ENCODE assay signal across 28 mouse cellular contexts in genomic region chr1:36533546-36533945, GRCm38 (mm10). TPM values are rescaled to one million over a fixed set of nuclear protein-coding genes. Genes with fewer than 3 reads are reported as not detected.
A peak's percentile ranks its signal among the peaks of the same experiment; 100 is the strongest.
DNase-seq lines count a peak whose midpoint lies in the region; ATAC-seq lines count a peak whose summit lies in the region.
"Had no signal": no experiment of that assay in that cellular context is flagged by ENCODE, and none has a peak within 500 bp of the region (broad histone marks: within the 10 kb centered on the region; RNA-seq: fewer than 3 reads in every experiment).

No protein-coding gene starts in this region.

- H3K27ac ChIP-seq in heart, embryonic 14.5 days (replicated peaks in 1 of 2; ENCODE audit: control insufficient read depth in 1 of 2, insufficient read depth in 1 of 2, low read depth in 2 of 2, low read length in 2 of 2), result no peak overlapping the region; a peak in 1 of 4 replicates
- no peak overlapping the region for H3K27ac ChIP-seq in lung, embryonic 16.5 days (ENCODE audit: low read length)
- peak overlapping the region; percentile 51; the same call in 1 of the 2 replicates for H3K27ac ChIP-seq in embryonic facial prominence, embryonic 13.5 days
- H3K27ac ChIP-seq in limb, embryonic 15.5 days, result peak overlapping the region; percentile 18
- H3K27ac ChIP-seq: hindbrain, embryonic 15.5 days; kidney, postnatal 0 days; left cerebral cortex, adult 2 months; neural tube, embryonic 13.5 days had no signal

- no peak for DNase-seq in heart, adult 18-20 months
- no peak for DNase-seq in lung, postnatal 36 days
- no peak for DNase-seq in cerebellum, adult 11 months
- no peak for DNase-seq in adrenal gland, adult 18-20 months (ENCODE audit: low spot score in 2 of 2)
- DNase-seq: adrenal gland, postnatal 14 days; cerebellum, adult 9-11 months; heart, postnatal 4 days; kidney, adult 2 months; lung, adult 2 months; midbrain, embryonic 14.5 days; right cerebral cortex, postnatal 25 days; thymus, postnatal 14 days had no signal

- H3K36me3 ChIP-seq in heart, embryonic 14.5 days (ENCODE audit: control insufficient read depth, insufficient read depth, low read length), result peaks cover 17% of the 10 kb centered on the region
- peaks cover 5% of the 10 kb centered on the region; the same call in 1 of the 2 replicates for H3K36me3 ChIP-seq in lung, embryonic 16.5 days (ENCODE audit: control insufficient read depth, insufficient read depth, low read length)
- peaks cover 19% of the 10 kb centered on the region for H3K36me3 ChIP-seq in embryonic facial prominence, embryonic 13.5 days
- H3K36me3 ChIP-seq in limb, embryonic 15.5 days, result peaks cover 34% of the 10 kb centered on the region
- H3K36me3 ChIP-seq: hindbrain, embryonic 15.5 days had no signal

- H3K9ac ChIP-seq in heart, embryonic 14.5 days (ENCODE audit: low read length), result peak overlapping the region; percentile 49
- H3K9ac ChIP-seq in lung, embryonic 16.5 days (ENCODE audit: low read length), result no peak overlapping the region
- no peak overlapping the region for H3K9ac ChIP-seq in embryonic facial prominence, embryonic 13.5 days
- no peak overlapping the region for H3K9ac ChIP-seq in limb, embryonic 15.5 days
- H3K9ac ChIP-seq: hindbrain, embryonic 15.5 days; neural tube, embryonic 13.5 days had no signal

- no peak overlapping the region for H3K4me2 ChIP-seq in heart, embryonic 14.5 days (ENCODE audit: low read length)
- no peak overlapping the region for H3K4me2 ChIP-seq in lung, embryonic 16.5 days (ENCODE audit: low read depth, low read length)
- no peak overlapping the region for H3K4me2 ChIP-seq in embryonic facial prominence, embryonic 13.5 days
- H3K4me2 ChIP-seq in limb, embryonic 15.5 days, result no peak overlapping the region
- H3K4me2 ChIP-seq: hindbrain, embryonic 15.5 days; liver, embryonic 11.5 days; neural tube, embryonic 13.5 days had no signal

- no peak for ATAC-seq in heart, embryonic 14.5 days (ENCODE audit: insufficient number of reproducible peaks, insufficient read depth, low FRiP score, low read depth)
- peak; percentile 46; the same call in 1 of the 2 replicates for ATAC-seq in lung, embryonic 16.5 days (ENCODE audit: low read depth)
- no peak for ATAC-seq in embryonic facial prominence, embryonic 13.5 days (ENCODE audit: insufficient number of reproducible peaks, insufficient read depth, low FRiP score, low TSS enrichment, low read depth)
- no peak for ATAC-seq in limb, embryonic 15.5 days (ENCODE audit: insufficient number of reproducible peaks, low FRiP score, low TSS enrichment, low read depth)
- ATAC-seq: forebrain, embryonic 14.5 days had no signal

- H3K27me3 ChIP-seq in heart, embryonic 14.5 days (ENCODE audit: control insufficient read depth, insufficient read depth, low read length), result no peaks in the 10 kb centered on the region
- no peaks in the 10 kb centered on the region for H3K27me3 ChIP-seq in lung, embryonic 16.5 days (ENCODE audit: control insufficient read depth, insufficient read depth, low read depth, low read length)
- no peaks in the 10 kb centered on the region for H3K27me3 ChIP-seq in embryonic facial prominence, embryonic 13.5 days
- H3K27me3 ChIP-seq in limb, embryonic 15.5 days, result no peaks in the 10 kb centered on the region
- H3K27me3 ChIP-seq: hindbrain, embryonic 15.5 days; neural tube, embryonic 13.5 days had no signal

- no peaks in the 10 kb centered on the region for H3K9me3 ChIP-seq in heart, embryonic 14.5 days (ENCODE audit: control insufficient read depth, low read length)
- no peaks in the 10 kb centered on the region for H3K9me3 ChIP-seq in lung, embryonic 16.5 days (ENCODE audit: control insufficient read depth, low read length)
- no peaks in the 10 kb centered on the region for H3K9me3 ChIP-seq in embryonic facial prominence, embryonic 13.5 days
- H3K9me3 ChIP-seq in limb, embryonic 15.5 days, result no peaks in the 10 kb centered on the region
- H3K9me3 ChIP-seq: hindbrain, embryonic 15.5 days; neural tube, embryonic 13.5 days had no signal

- WGBS in heart, embryonic 14.5 days, result 53% methylated on average over 6 of the region's 6 CpGs
- 63% methylated on average over 6 of the region's 6 CpGs for WGBS in lung, embryonic 16.5 days
- WGBS in embryonic facial prominence, embryonic 13.5 days, result 71% methylated on average over 6 of the region's 6 CpGs
- 75% methylated on average over 6 of the region's 6 CpGs for WGBS in limb, embryonic 15.5 days

- no peak overlapping the region for H3K4me3 ChIP-seq in heart, embryonic 14.5 days (ENCODE audit: control insufficient read depth in 1 of 2, insufficient read depth in 1 of 2, low read depth in 1 of 2, low read length in 2 of 2)
- H3K4me3 ChIP-seq in lung, embryonic 16.5 days (ENCODE audit: low read length), result no peak overlapping the region
- no peak overlapping the region for H3K4me3 ChIP-seq in embryonic facial prominence, embryonic 13.5 days
- no peak overlapping the region for H3K4me3 ChIP-seq in limb, embryonic 15.5 days
- H3K4me3 ChIP-seq: hindbrain, embryonic 15.5 days; left cerebral cortex, adult 2 months; neural tube, embryonic 13.5 days had no signal

- H3K4me1 ChIP-seq in heart, embryonic 14.5 days (ENCODE audit: control insufficient read depth in 2 of 2, insufficient read depth in 2 of 2, low read length in 2 of 2), result peaks cover 54 to 64% of the 10 kb centered on the region in 2 experiments
- H3K4me1 ChIP-seq in lung, embryonic 16.5 days (replicated peaks; ENCODE audit: control insufficient read depth, insufficient read depth, low read length), result peaks cover 11% of the 10 kb centered on the region
- H3K4me1 ChIP-seq in embryonic facial prominence, embryonic 13.5 days, result peaks cover 13% of the 10 kb centered on the region; the same call in 1 of the 2 replicates
- H3K4me1 ChIP-seq in limb, embryonic 15.5 days, result peaks cover 16% of the 10 kb centered on the region

RNA-seq across cellular contexts. Expression of gene Ankrd23, which starts 3.1 kb away (rescaled TPM):
- polyA plus RNA-seq in heart, embryonic 14.5 days (2014; fragmentation: Nextera tagmentation; extraction: Ambion mirVana), result 18.9 and 19.4 TPM in 2 replicates
- total RNA-seq in heart, adult 18-20 months (2021), result 100 to 1,000 TPM; 315 to 408 TPM
- polyA plus RNA-seq in lung, embryonic 16.5 days (2015; fragmentation: Nextera tagmentation; extraction: Ambion mirVana), result 17.9 and 20.0 TPM in 2 replicates
- 23.7 and 24.1 TPM in 2 replicates for polyA plus RNA-seq in embryonic facial prominence, embryonic 13.5 days (2015; fragmentation: Nextera tagmentation; extraction: Ambion mirVana)
- 19.5 and 20.6 TPM in 2 replicates for polyA plus RNA-seq in limb, embryonic 15.5 days (2015; fragmentation: Nextera tagmentation; extraction: Ambion mirVana)
- 10 to 100 TPM; 10.3 to 10.6 TPM for total RNA-seq in adrenal gland, adult 18-20 months (2021)

RNA-seq across cellular contexts. Expression of gene Gm42417, which starts 5.7 kb away (rescaled TPM):
- polyA plus RNA-seq in heart, embryonic 14.5 days (2014; fragmentation: Nextera tagmentation; extraction: Ambion mirVana), result not detected in 2 replicates
- 100 to 1,000 TPM; 174 to 267 TPM for total RNA-seq in heart, adult 18-20 months (2021)
- 0.29 TPM in 1 of 2 replicates, not detected in the other for polyA plus RNA-seq in lung, embryonic 16.5 days (2015; fragmentation: Nextera tagmentation; extraction: Ambion mirVana)
- polyA plus RNA-seq in embryonic facial prominence, embryonic 13.5 days (2015; fragmentation: Nextera tagmentation; extraction: Ambion mirVana), result not detected in 2 replicates
- polyA plus RNA-seq in limb, embryonic 15.5 days (2015; fragmentation: Nextera tagmentation; extraction: Ambion mirVana), result 0.31 and 0.38 TPM in 2 replicates
- total RNA-seq in adrenal gland, adult 18-20 months (2021), result not detected
- total RNA-seq: left cerebral cortex, adult 2 months; left cerebral cortex, postnatal 36 days; MEL had no signal
- polyA plus RNA-seq: embryonic facial prominence, embryonic 11.5 days; forebrain, embryonic 14.5 days; frontal cortex, adult 2 months; intestine, embryonic 14.5 days; kidney, adult 2 months; kidney, postnatal 0 days; liver, embryonic 11.5 days; lung, adult 2 months; midbrain, embryonic 14.5 days; spleen, adult 2 months had no signal

RNA-seq across cellular contexts. Expression of gene Ankrd39, which starts 13.7 kb away (rescaled TPM):
- 27.2 and 29.0 TPM in 2 replicates for polyA plus RNA-seq in heart, embryonic 14.5 days (2014; fragmentation: Nextera tagmentation; extraction: Ambion mirVana)
- 1 to 10 TPM; 5.8 to 6.2 TPM for total RNA-seq in heart, adult 18-20 months (2021)
- polyA plus RNA-seq in lung, embryonic 16.5 days (2015; fragmentation: Nextera tagmentation; extraction: Ambion mirVana), result 23.3 and 26.2 TPM in 2 replicates
- 27.3 and 28.6 TPM in 2 replicates for polyA plus RNA-seq in embryonic facial prominence, embryonic 13.5 days (2015; fragmentation: Nextera tagmentation; extraction: Ambion mirVana)
- 21.7 and 24.0 TPM in 2 replicates for polyA plus RNA-seq in limb, embryonic 15.5 days (2015; fragmentation: Nextera tagmentation; extraction: Ambion mirVana)
- 10 to 100 TPM; 11.0 to 11.1 TPM for total RNA-seq in adrenal gland, adult 18-20 months (2021)

RNA-seq across cellular contexts. Expression of gene Cnnm3, which starts 21.9 kb away (rescaled TPM):
- polyA plus RNA-seq in heart, embryonic 14.5 days (2014; fragmentation: Nextera tagmentation; extraction: Ambion mirVana), result 3.7 and 3.9 TPM in 2 replicates
- 10 to 100 TPM; 13.1 to 16.6 TPM for total RNA-seq in heart, adult 18-20 months (2021)
- polyA plus RNA-seq in lung, embryonic 16.5 days (2015; fragmentation: Nextera tagmentation; extraction: Ambion mirVana), result 3.5 and 4.4 TPM in 2 replicates
- 3.4 and 3.8 TPM in 2 replicates for polyA plus RNA-seq in embryonic facial prominence, embryonic 13.5 days (2015; fragmentation: Nextera tagmentation; extraction: Ambion mirVana)
- 2.6 and 3.2 TPM in 2 replicates for polyA plus RNA-seq in limb, embryonic 15.5 days (2015; fragmentation: Nextera tagmentation; extraction: Ambion mirVana)
- total RNA-seq in adrenal gland, adult 18-20 months (2021), result 10 to 100 TPM; 20.8 to 28.9 TPM

RNA-seq across cellular contexts. Expression of gene Sema4c, which starts 24.6 kb away (rescaled TPM):
- polyA plus RNA-seq in heart, embryonic 14.5 days (2014; fragmentation: Nextera tagmentation; extraction: Ambion mirVana), result 1.3 and 1.6 TPM in 2 replicates
- total RNA-seq in heart, adult 18-20 months (2021), result 10 to 100 TPM in 1 of 2 experiments, 1 to 10 TPM in 1; 9.2 to 10.4 TPM
- polyA plus RNA-seq in lung, embryonic 16.5 days (2015; fragmentation: Nextera tagmentation; extraction: Ambion mirVana), result 14.4 and 14.8 TPM in 2 replicates
- 22.5 and 24.2 TPM in 2 replicates for polyA plus RNA-seq in embryonic facial prominence, embryonic 13.5 days (2015; fragmentation: Nextera tagmentation; extraction: Ambion mirVana)
- 15.4 and 18.1 TPM in 2 replicates for polyA plus RNA-seq in limb, embryonic 15.5 days (2015; fragmentation: Nextera tagmentation; extraction: Ambion mirVana)
- 10 to 100 TPM; 13.7 to 15.8 TPM for total RNA-seq in adrenal gland, adult 18-20 months (2021)

Comparison
In these comparisons a context has a peak if more than half of its experiments do, and no peak if none do; other contexts are left out.
1. H3K27ac ChIP-seq: peak in embryonic facial prominence, embryonic 13.5 days (single experiment) and limb, embryonic 15.5 days (single experiment); none in heart, embryonic 14.5 days (0 of 2) and lung, embryonic 16.5 days (single experiment).